Mouse (Mus musculus): ENCODE data around the gene Slc5a2.

Gene Slc5a2

GRCm38 (mm10) chr7:128249998-128250397 lies 15.5 kb upstream of the Slc5a2 start:
- DNase-seq (ENCODE audit: low spot score in 2 of 2): no peak

- DNase-seq (ENCODE audit: low spot score in 2 of 2): no peak
Observed at GRCm38 (mm10) chr7:128251946-128252345, 13.5 kb upstream of the Slc5a2 start.

GRCm38 (mm10) chr7:128252609-128253008 lies 12.8 kb upstream of the Slc5a2 start:
- no peak for DNase-seq (ENCODE audit: low spot score in 2 of 2)

GRCm38 (mm10) chr7:128254978-128255377 lies 10.5 kb upstream of the Slc5a2 start:
- no peak for DNase-seq (ENCODE audit: low spot score in 2 of 2)

- no peak for DNase-seq (ENCODE audit: low spot score in 2 of 2)
Observed at GRCm38 (mm10) chr7:128255757-128256156, 9.7 kb upstream of the Slc5a2 start.

GRCm38 (mm10) chr7:128256783-128257334 lies 8.6 kb upstream of the Slc5a2 start:
- DNase-seq (ENCODE audit: low spot score in 2 of 2): no peak

- DNase-seq (ENCODE audit: low spot score in 2 of 2): no peak
Observed at GRCm38 (mm10) chr7:128266056-128266455, 599 bp downstream of the Slc5a2 start.

- DNase-seq (ENCODE audit: low spot score in 2 of 2): no peak
Observed at GRCm38 (mm10) chr7:128267391-128267790, 1.9 kb downstream of the Slc5a2 start.

- no peak for DNase-seq (ENCODE audit: low spot score in 2 of 2)
Observed at GRCm38 (mm10) chr7:128267813-128268212, 2.4 kb downstream of the Slc5a2 start.

GRCm38 (mm10) chr7:128270431-128270850 lies 5.0 kb downstream of the Slc5a2 start:
- DNase-seq (ENCODE audit: low spot score in 2 of 2): peak; percentile 21 to 53

- DNase-seq (ENCODE audit: low spot score in 2 of 2): no peak
Observed at GRCm38 (mm10) chr7:128271496-128271895, 6.0 kb downstream of the Slc5a2 start.

- no peak for DNase-seq (ENCODE audit: low spot score in 2 of 2)
Observed at GRCm38 (mm10) chr7:128276051-128276450, 10.6 kb downstream of the Slc5a2 start.

GRCm38 (mm10) chr7:128279750-128280149 lies 14.3 kb downstream of the Slc5a2 start:
- DNase-seq (ENCODE audit: low spot score in 2 of 2): no peak

GRCm38 (mm10) chr7:128281765-128282164 lies 16.3 kb downstream of the Slc5a2 start:
- no peak for DNase-seq (ENCODE audit: low spot score in 2 of 2)

GRCm38 (mm10) chr7:128282532-128283244 lies 17.2 kb downstream of the Slc5a2 start:
- no peak for DNase-seq (ENCODE audit: low spot score in 2 of 2)

- DNase-seq (ENCODE audit: low spot score in 2 of 2): no peak
Observed at GRCm38 (mm10) chr7:128284047-128284446, 18.6 kb downstream of the Slc5a2 start.

GRCm38 (mm10) chr7:128285060-128285459 lies 19.6 kb downstream of the Slc5a2 start:
- no peak for DNase-seq (ENCODE audit: low spot score in 2 of 2)

GRCm38 (mm10) chr7:128288923-128289544 lies 23.6 kb downstream of the Slc5a2 start:
- DNase-seq (ENCODE audit: low spot score in 2 of 2): peak; percentile 55 to 70

GRCm38 (mm10) chr7:128294785-128295184 lies 29.3 kb downstream of the Slc5a2 start:
- DNase-seq (ENCODE audit: low spot score in 2 of 2): peak in 1 of 2 experiments; percentile 20

- peak in 1 of 2 experiments; percentile 21 for DNase-seq (ENCODE audit: low spot score in 2 of 2)
Observed at GRCm38 (mm10) chr7:128296514-128296913, 31.1 kb downstream of the Slc5a2 start.

GRCm38 (mm10) chr7:128297291-128297616 lies 31.8 kb downstream of the Slc5a2 start:
- DNase-seq (ENCODE audit: low spot score in 2 of 2): no peak

GRCm38 (mm10) chr7:128297617-128298480 lies 32.4 kb downstream of the Slc5a2 start, which contains the start of gene BC017158:
BC017158 (minus strand) TSS chr7:128298170.
- DNase-seq (ENCODE audit: low spot score in 2 of 2): peak; percentile 68 to 78

All from spleen, postnatal 36 days (tissue).